Mouse (Mus musculus): ENCODE measurements at regions not wholly inside any gene's neighbourhood (a gene's known extent, or its start where the extent isn't known, plus 50 kb on each side); places are given as distances from the start of the nearest gene placed in this dataset.

DNA sequence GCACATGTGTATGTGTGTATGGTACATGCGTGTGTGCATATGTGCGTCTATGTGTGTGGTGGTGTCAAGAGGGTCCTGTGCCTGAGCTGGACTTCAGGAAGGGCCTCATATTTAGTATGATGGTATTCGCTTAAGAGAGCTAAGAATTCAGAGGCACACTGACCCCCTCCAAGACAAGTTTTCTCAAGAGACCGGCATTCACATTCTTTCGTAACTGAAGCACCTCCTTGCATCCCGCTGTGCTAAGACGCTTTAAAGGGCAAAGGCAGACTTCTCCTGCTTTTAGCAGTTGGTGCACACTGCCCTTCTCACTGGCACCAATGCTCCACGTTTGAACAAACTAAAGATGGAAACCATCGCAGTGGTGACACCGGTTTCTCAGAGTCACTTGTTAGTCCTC lies 110.3 kb upstream of the Shb start:
- TF ChIP-seq MAX (IDR thresholded peaks at IDR 0.05) (no peak), CTCF (IDR thresholded peaks at IDR 0.05; ENCODE audit: control insufficient read depth, insufficient read depth, insufficient read length) (no peak), USF1 (IDR thresholded peaks at IDR 0.05; ENCODE audit: low read depth) (no peak), MYOD1 (IDR thresholded peaks at IDR 0.05; ENCODE audit: control insufficient read depth, insufficient read length, low read depth) (no peak), FOSL1 (IDR thresholded peaks at IDR 0.05; ENCODE audit: insufficient read depth, low read length, poor library complexity, severe bottlenecking) (no peak), MYOG (IDR thresholded peaks at IDR 0.05; ENCODE audit: control insufficient read depth, extremely low read depth, insufficient read length) (no peak)
